Mouse (Mus musculus): ENCODE results near the gene Tkt. TPM values are rescaled to one million over a fixed set of nuclear protein-coding genes. Genes with fewer than 3 reads are reported as not detected.

Gene Tkt
- polyA plus RNA-seq, 1 experiment: 53.0 TPM

DNA sequence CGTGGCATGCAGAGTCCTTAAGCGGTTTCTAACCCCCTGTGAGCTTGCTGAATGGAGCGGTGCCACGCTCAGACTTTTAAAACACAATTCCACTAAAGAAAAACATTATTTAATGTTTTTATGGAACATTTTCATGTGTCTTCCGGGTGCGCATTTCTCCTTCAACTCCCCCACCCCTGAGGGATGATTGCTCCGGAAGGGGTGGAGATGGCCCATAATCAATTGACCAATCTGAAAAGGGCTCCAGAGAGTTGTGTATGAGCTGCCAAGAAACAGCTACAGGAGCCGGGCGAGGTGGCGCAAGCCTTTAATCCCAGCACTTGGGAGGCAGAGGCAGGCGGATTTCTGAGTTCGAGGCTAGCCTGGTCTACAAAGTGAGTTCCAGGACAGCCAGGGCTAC lies 18.7 kb upstream of the Tkt start:
- TF ChIP-seq POLR2A (IDR thresholded peaks at IDR 0.05; ENCODE audit: insufficient read length, low read depth) (no peak), REST (IDR thresholded peaks at IDR 0.05; ENCODE audit: insufficient read depth, insufficient read length) (no peak), TCF12 (IDR thresholded peaks at IDR 0.05; ENCODE audit: insufficient read depth, poor library complexity, severe bottlenecking) (no peak), TCF3 (IDR thresholded peaks at IDR 0.05; ENCODE audit: insufficient read length, low read depth) (no peak), SRF (IDR thresholded peaks at IDR 0.05; ENCODE audit: control insufficient read depth, insufficient read length, low read depth) (no peak), MYOD1 (IDR thresholded peaks at IDR 0.05; ENCODE audit: control insufficient read depth in 1 of 3, insufficient read length in 2 of 3, low read depth in 2 of 3) (no peak), MAX (IDR thresholded peaks at IDR 0.05; ENCODE audit: low read depth) (no peak), MYOG (IDR thresholded peaks at IDR 0.05; ENCODE audit: control insufficient read depth in 1 of 3, insufficient read depth in 1 of 3, insufficient read length in 2 of 3, low read depth in 2 of 3) (no peak)

DNA sequence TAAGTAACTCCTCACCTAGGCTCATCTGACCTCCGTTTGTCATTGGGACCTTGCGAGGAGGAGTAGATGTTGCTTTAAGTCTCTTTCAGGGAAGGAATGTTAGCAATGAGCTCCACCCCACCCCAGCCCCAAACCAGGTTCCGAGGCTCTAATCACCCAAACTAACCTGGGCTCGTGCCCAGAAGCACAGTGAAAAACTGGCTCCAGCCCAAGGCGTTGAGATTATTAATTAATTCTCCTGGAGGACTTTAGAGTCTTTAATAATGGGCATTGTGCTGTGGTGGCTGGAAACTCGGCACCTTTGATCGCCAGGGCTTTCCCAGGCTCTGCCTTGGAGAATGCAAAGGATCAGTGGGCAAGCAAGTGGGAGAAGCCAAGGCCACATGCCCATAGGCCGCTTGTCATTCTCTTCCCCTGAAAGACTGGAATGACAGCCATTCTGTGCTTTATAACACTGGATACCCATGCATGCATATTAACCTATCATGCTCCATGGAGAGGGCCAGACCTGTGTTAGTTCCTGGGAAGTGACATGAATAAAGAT lies 17.4 kb upstream of the Tkt start:
- no peaks in the 10 kb centered on the region for H3K36me3 ChIP-seq (ENCODE audit: control insufficient read depth, insufficient read depth)
- no peak overlapping the region for H3K4me3 ChIP-seq
- H3ac ChIP-seq (ENCODE audit: control insufficient read depth, insufficient read length): no peak overlapping the region
- H3K79me2 ChIP-seq (ENCODE audit: control insufficient read depth, insufficient read depth): no peaks in the 10 kb centered on the region
- H3K4me2 ChIP-seq (ENCODE audit: low read depth): no peak overlapping the region
- TF ChIP-seq POLR2AphosphoS2 (IDR thresholded peaks at IDR 0.05; ENCODE audit: insufficient read length, low read depth) (no peak), SRF (IDR thresholded peaks at IDR 0.05; ENCODE audit: control insufficient read depth, insufficient read length, low read depth) (no peak), CEBPB (IDR thresholded peaks at IDR 0.05; ENCODE audit: insufficient read depth, poor library complexity, severe bottlenecking) (no peak), USF1 (IDR thresholded peaks at IDR 0.05; ENCODE audit: low read depth) (no peak), MYOG (IDR thresholded peaks at IDR 0.05; ENCODE audit: control insufficient read depth in 1 of 3, insufficient read depth in 1 of 3, insufficient read length in 2 of 3, low read depth in 2 of 3) (no peak), REST (IDR thresholded peaks at IDR 0.05; ENCODE audit: insufficient read depth, insufficient read length) (no peak), TCF12 (IDR thresholded peaks at IDR 0.05; ENCODE audit: insufficient read depth, poor library complexity, severe bottlenecking) (no peak), E2F4 (IDR thresholded peaks at IDR 0.05; ENCODE audit: insufficient read depth) (no peak), MYOD1 (IDR thresholded peaks at IDR 0.05; ENCODE audit: control insufficient read depth in 1 of 3, insufficient read length in 2 of 3, low read depth in 2 of 3) (no peak), TCF3 (IDR thresholded peaks at IDR 0.05; ENCODE audit: insufficient read length, low read depth) (no peak), POLR2A (IDR thresholded peaks at IDR 0.05; ENCODE audit: insufficient read length, low read depth) (no peak), MAX (IDR thresholded peaks at IDR 0.05; ENCODE audit: low read depth) (no peak)
- no peaks in the 10 kb centered on the region for H3K27me3 ChIP-seq (ENCODE audit: control insufficient read depth, insufficient read depth, insufficient read length)

More for the DNA sequence above, 18.7 kb upstream of the Tkt start:
- no peaks in the 10 kb centered on the region for H3K79me2 ChIP-seq (ENCODE audit: control insufficient read depth, insufficient read depth)
- H3K36me3 ChIP-seq (ENCODE audit: control insufficient read depth, insufficient read depth): no peaks in the 10 kb centered on the region
- no peak overlapping the region for H3ac ChIP-seq (ENCODE audit: control insufficient read depth, insufficient read length)
- no peak overlapping the region for H3K4me3 ChIP-seq
- H3K27me3 ChIP-seq (ENCODE audit: control insufficient read depth, insufficient read depth, insufficient read length): no peaks in the 10 kb centered on the region
- H3K4me2 ChIP-seq (ENCODE audit: low read depth): no peak overlapping the region

DNA sequence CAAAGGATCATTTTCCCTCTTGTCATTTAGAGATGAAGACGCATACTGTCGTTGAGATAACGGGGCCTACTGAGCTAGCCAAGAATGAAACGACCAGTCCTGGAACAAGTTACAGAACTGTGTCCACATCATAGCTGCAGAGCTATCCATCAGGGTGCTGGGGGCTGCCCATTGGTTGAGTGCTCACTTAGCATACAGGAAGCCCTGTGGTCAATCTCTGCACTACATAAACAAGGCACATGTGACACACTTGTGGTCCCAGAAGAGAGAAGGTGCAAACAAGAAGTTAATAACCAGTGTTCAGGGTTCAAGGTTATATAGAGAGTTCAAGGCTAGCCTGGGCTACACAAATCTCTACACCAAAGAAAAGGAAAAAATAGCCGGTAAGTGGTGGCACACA lies 16.7 kb upstream of the Tkt start:
- Histone ChIP-seq H3K79me2 (ENCODE audit: control insufficient read depth, insufficient read depth) (no peaks in the 10 kb centered on the region), H3ac (ENCODE audit: control insufficient read depth, insufficient read length) (no peak overlapping the region), H3K4me3 (no peak overlapping the region), H3K27me3 (ENCODE audit: control insufficient read depth, insufficient read depth, insufficient read length) (no peaks in the 10 kb centered on the region), H3K36me3 (ENCODE audit: control insufficient read depth, insufficient read depth) (no peaks in the 10 kb centered on the region), H3K4me2 (ENCODE audit: low read depth) (no peak overlapping the region)
- TF ChIP-seq CEBPB (IDR thresholded peaks at IDR 0.05; ENCODE audit: insufficient read depth, poor library complexity, severe bottlenecking) (no peak), POLR2AphosphoS2 (IDR thresholded peaks at IDR 0.05; ENCODE audit: insufficient read length, low read depth) (no peak), MAX (IDR thresholded peaks at IDR 0.05; ENCODE audit: low read depth) (no peak), E2F4 (IDR thresholded peaks at IDR 0.05; ENCODE audit: insufficient read depth) (no peak), POLR2A (IDR thresholded peaks at IDR 0.05; ENCODE audit: insufficient read length, low read depth) (no peak), SRF (IDR thresholded peaks at IDR 0.05; ENCODE audit: control insufficient read depth, insufficient read length, low read depth) (no peak), TCF3 (IDR thresholded peaks at IDR 0.05; ENCODE audit: insufficient read length, low read depth) (no peak), TCF12 (IDR thresholded peaks at IDR 0.05; ENCODE audit: insufficient read depth, poor library complexity, severe bottlenecking) (no peak), MYOD1 (IDR thresholded peaks at IDR 0.05; ENCODE audit: control insufficient read depth in 1 of 3, insufficient read length in 2 of 3, low read depth in 2 of 3) (no peak), REST (IDR thresholded peaks at IDR 0.05; ENCODE audit: insufficient read depth, insufficient read length) (no peak), MYOG (IDR thresholded peaks at IDR 0.05; ENCODE audit: control insufficient read depth in 1 of 3, insufficient read depth in 1 of 3, insufficient read length in 2 of 3, low read depth in 2 of 3) (no peak), USF1 (IDR thresholded peaks at IDR 0.05; ENCODE audit: low read depth) (no peak)

DNA sequence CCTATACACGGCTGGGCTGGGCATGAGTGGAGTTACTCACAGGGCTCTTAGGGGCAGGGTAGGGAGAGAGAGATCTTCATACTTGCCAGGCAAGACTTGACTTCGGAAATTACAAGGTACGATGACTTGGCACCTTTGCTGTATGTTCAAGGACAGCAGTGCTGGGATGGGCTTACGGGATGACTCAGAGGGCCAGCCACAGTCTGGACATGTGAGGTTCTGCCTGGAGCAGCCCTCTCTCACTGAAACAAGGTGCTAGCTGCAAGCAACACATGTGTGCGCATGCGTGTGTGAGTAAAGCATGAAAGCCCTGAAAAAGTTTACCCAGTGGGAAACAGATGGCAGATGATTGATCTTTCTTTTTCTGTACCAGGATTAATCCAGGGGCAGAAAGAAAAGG lies 16.3 kb upstream of the Tkt start:
- no peaks in the 10 kb centered on the region for H3K27me3 ChIP-seq (ENCODE audit: control insufficient read depth, insufficient read depth, insufficient read length)
- TF ChIP-seq E2F4 (IDR thresholded peaks at IDR 0.05; ENCODE audit: insufficient read depth) (no peak), POLR2A (IDR thresholded peaks at IDR 0.05; ENCODE audit: insufficient read length, low read depth) (no peak), USF1 (IDR thresholded peaks at IDR 0.05; ENCODE audit: low read depth) (no peak), TCF12 (IDR thresholded peaks at IDR 0.05; ENCODE audit: insufficient read depth, poor library complexity, severe bottlenecking) (no peak), REST (IDR thresholded peaks at IDR 0.05; ENCODE audit: insufficient read depth, insufficient read length) (no peak), SRF (IDR thresholded peaks at IDR 0.05; ENCODE audit: control insufficient read depth, insufficient read length, low read depth) (no peak), TCF3 (IDR thresholded peaks at IDR 0.05; ENCODE audit: insufficient read length, low read depth) (no peak), CEBPB (IDR thresholded peaks at IDR 0.05; ENCODE audit: insufficient read depth, poor library complexity, severe bottlenecking) (no peak), MYOD1 (IDR thresholded peaks at IDR 0.05; ENCODE audit: control insufficient read depth in 1 of 3, insufficient read length in 2 of 3, low read depth in 2 of 3) (no peak), MAX (IDR thresholded peaks at IDR 0.05; ENCODE audit: low read depth) (no peak), POLR2AphosphoS2 (IDR thresholded peaks at IDR 0.05; ENCODE audit: insufficient read length, low read depth) (no peak), MYOG (IDR thresholded peaks at IDR 0.05; ENCODE audit: control insufficient read depth in 1 of 3, insufficient read depth in 1 of 3, insufficient read length in 2 of 3, low read depth in 2 of 3) (no peak)
- no peak overlapping the region for H3K4me3 ChIP-seq
- H3K79me2 ChIP-seq (ENCODE audit: control insufficient read depth, insufficient read depth): no peaks in the 10 kb centered on the region
- H3ac ChIP-seq (ENCODE audit: control insufficient read depth, insufficient read length): no peak overlapping the region
- H3K4me2 ChIP-seq (ENCODE audit: low read depth): no peak overlapping the region
- H3K36me3 ChIP-seq (ENCODE audit: control insufficient read depth, insufficient read depth): no peaks in the 10 kb centered on the region
